Mouse (Mus musculus) embryonic fibroblast, embryonic 13.5 days (primary cell): ENCODE data around the gene Madcam1.
"Not testable (repeated sequence)": the region's sequence is repeated elsewhere in the genome, so short reads cannot be mapped to it uniquely, and the experiment has no call there.

Source experiments
- CTCF ChIP-seq: IDR thresholded peaks from 2 replicates; pipeline ENCODE4 v1.5.1; 2011; ENCODE audit warnings: mild to moderate bottlenecking, control low read depth, low read length, moderate library complexity, borderline replicate concordance; ENCODE audit not compliant: insufficient read depth
- POLR2A ChIP-seq: IDR thresholded peaks from 2 replicates; pipeline ENCODE4 v1.6.1; 2011; ENCODE audit warnings: low read depth, mild to moderate bottlenecking, control low read depth, low read length, moderate library complexity

DNA sequence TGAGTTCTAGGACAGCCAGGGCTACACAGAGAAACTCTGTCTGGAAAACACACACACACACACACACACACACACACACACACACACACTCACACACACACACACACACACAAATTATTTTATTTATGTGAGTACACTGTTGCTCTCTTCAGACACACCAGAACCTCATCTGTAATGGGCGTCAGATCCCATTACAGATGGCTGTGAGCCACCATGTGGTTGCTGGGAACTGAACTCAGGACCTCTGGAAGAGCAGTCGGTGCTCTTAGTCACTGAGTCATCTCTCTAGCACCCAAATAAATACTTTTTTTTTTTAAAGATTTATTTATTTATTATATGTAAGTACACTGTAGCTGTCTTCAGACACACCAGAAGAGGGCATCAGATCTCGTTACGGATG lies 38.6 kb downstream of the Madcam1 start:
- not testable (repeated sequence) for TF ChIP-seq CTCF, POLR2A
